Comparison of ENCODE assay signal across 20 mouse cellular contexts in genomic region chr6:72148721-72149120, GRCm38 (mm10). TPM values are rescaled to one million over a fixed set of nuclear protein-coding genes. Genes with fewer than 3 reads are reported as not detected.
DNase-seq lines count a peak whose midpoint lies in the region.
"Had no signal": no experiment of that assay in that cellular context is flagged by ENCODE, and none has a peak within 500 bp of the region (broad histone marks: within the 10 kb centered on the region; RNA-seq: fewer than 3 reads in every experiment).

No protein-coding gene starts in this region.

- WGBS in embryonic facial prominence, embryonic 10.5 days = 95% methylated on average over 4 of the region's 4 CpGs

- DNase-seq in adrenal gland, adult (ENCODE audit: inconsistent age in 2 of 2, low spot score in 1 of 2) = peak; percentile 78 to 90
- DNase-seq in adrenal gland, postnatal 4 days (ENCODE audit: low spot score in 2 of 2) = no peak
- peak; percentile 84 for DNase-seq in adrenal gland, adult 2 months
- peak; percentile 70 for DNase-seq in adrenal gland, postnatal 14 days
- DNase-seq in embryonic facial prominence, embryonic 10.5 days (ENCODE audit: low spot score) = no peak
- no peak for DNase-seq in cerebellum, postnatal 25 days
- DNase-seq: cerebellum, adult 11 months; cerebellum, adult 2 months; cerebellum, adult 9-11 months; cerebellum, postnatal 36 days; embryo, embryonic 11 days; gastrocnemius, postnatal 10 days; gastrocnemius, postnatal 36 days; kidney, adult 8-10 months had no signal

- H3K9me3 ChIP-seq in embryonic facial prominence, embryonic 10.5 days = peaks cover 11% of the 10 kb centered on the region; the same call in 1 of the 2 replicates
- H3K9me3 ChIP-seq: hindbrain, embryonic 15.5 days had no signal

- no peaks in the 10 kb centered on the region for H3K27me3 ChIP-seq in embryonic facial prominence, embryonic 10.5 days (replicated peaks; ENCODE audit: low read depth, poor library complexity, severe bottlenecking)
- H3K27me3 ChIP-seq: forebrain, embryonic 13.5 days; heart, embryonic 12.5 days; heart, embryonic 15.5 days; hindbrain, embryonic 12.5 days; hindbrain, embryonic 15.5 days had no signal

- H3K4me1 ChIP-seq in embryonic facial prominence, embryonic 10.5 days = no peaks in the 10 kb centered on the region
- H3K4me1 ChIP-seq: forebrain, embryonic 10.5 days; forebrain, embryonic 13.5 days; heart, embryonic 15.5 days; hindbrain, embryonic 12.5 days; hindbrain, embryonic 15.5 days had no signal

- no peak overlapping the region for H3K4me3 ChIP-seq in embryonic facial prominence, embryonic 10.5 days
- H3K4me3 ChIP-seq: forebrain, embryonic 10.5 days; forebrain, embryonic 13.5 days; heart, embryonic 12.5 days; heart, embryonic 15.5 days; hindbrain, embryonic 12.5 days; hindbrain, embryonic 15.5 days had no signal

- H3K36me3 ChIP-seq in embryonic facial prominence, embryonic 10.5 days (replicated peaks) = peaks cover 76% of the 10 kb centered on the region

- no peak overlapping the region for H3K27ac ChIP-seq in embryonic facial prominence, embryonic 10.5 days (replicated peaks)
- H3K27ac ChIP-seq: forebrain, embryonic 10.5 days; forebrain, embryonic 13.5 days; heart, embryonic 15.5 days; hindbrain, embryonic 12.5 days; hindbrain, embryonic 15.5 days had no signal

RNA-seq across cellular contexts. Expression of gene St3gal5, which starts 51.3 kb away (rescaled TPM):
- 100 to 1,000 TPM; 144 to 153 TPM for total RNA-seq in adrenal gland, postnatal 4 days (2021)
- total RNA-seq in adrenal gland, adult 2 months (2021) = 100 to 1,000 TPM; 137 to 188 TPM
- polyA plus RNA-seq in adrenal gland, adult 2 months (2012; rRNA removed) = 149 and 235 TPM in 2 replicates
- 137 and 170 TPM in 2 replicates for total RNA-seq in adrenal gland, postnatal 14 days (2021)
- 32.2 and 32.6 TPM in 2 replicates for polyA plus RNA-seq in embryonic facial prominence, embryonic 10.5 days (2016; fragmentation: Nextera tagmentation; extraction: Ambion mirVana)

Comparison
In these comparisons a context has a peak if more than half of its experiments do, and no peak if none do; other contexts are left out.
1. DNase-seq: peak in adrenal gland, adult (2 of 2), adrenal gland, adult 2 months (single experiment) and adrenal gland, postnatal 14 days (single experiment); none in adrenal gland, postnatal 4 days (0 of 2), embryonic facial prominence, embryonic 10.5 days (single experiment) and cerebellum, postnatal 25 days (0 of 2).